Mouse (Mus musculus) T-cell, adult 2 months (primary cell): Measurements from ENCODE around the gene Ctr9.

Source experiments
- DNase-seq: peaks from one replicate; pipeline ENCODE4 v3.0.0; 2022; ENCODE audit warnings: low spot score

Gene Ctr9

DNA sequence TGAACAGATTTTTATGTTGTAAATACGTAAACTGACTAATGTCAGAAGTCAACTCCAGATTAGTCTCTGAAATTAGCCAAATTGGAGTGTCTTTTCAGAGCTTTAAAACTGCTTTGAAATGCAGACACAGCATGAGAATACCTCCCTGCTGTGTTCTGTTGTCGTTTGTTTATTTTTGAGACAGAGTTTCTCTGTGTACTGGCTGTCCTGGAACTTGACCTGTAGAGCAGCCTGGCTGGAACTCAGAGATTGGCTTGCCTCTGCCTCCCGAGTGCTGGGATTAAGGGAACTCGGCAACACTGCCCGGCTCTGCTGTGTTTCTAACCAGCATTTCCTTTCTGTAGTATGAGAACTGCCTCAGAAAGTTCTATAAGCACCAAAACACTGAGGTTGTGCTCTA, 20.2 kb downstream of the Ctr9 start:
- DNase-seq, result no peak

DNA sequence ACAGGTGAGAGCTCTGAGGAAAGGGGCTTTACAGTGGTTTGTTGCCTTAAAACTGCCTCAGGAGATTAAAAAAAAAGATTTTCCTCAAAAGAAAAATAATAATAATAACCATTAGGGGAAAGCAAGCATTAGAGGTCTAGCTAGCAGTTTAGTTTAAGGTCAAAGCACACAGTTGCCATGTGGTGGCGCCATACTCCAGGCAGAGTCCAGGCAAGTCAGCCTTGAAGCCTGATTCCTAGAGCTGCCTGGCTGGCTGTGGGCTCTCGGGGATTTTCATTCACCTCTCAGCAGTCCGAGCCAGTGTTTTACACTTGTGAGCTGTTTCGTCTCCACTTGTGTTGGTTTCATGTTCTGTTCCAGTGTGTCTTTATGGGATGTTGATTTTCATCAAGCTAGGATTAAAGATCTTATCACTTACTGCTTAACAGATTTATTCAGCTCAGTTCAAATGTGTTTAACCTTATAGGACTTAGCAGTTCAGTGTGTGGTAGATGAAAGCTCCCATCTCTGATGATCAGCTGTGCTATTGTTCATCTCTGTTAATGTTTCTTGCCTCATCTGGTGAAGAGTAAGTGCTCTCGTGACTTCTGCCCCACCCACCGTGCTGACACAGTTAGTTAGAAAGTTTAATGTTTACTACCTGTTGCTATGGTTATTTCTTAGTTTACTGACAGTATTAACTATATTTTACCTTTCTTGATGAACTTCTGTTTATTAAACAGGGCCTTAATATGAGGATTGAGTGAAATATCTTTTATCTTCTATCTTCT, 21.1 kb downstream of the Ctr9 start:
- peak; percentile 50 for DNase-seq

DNA sequence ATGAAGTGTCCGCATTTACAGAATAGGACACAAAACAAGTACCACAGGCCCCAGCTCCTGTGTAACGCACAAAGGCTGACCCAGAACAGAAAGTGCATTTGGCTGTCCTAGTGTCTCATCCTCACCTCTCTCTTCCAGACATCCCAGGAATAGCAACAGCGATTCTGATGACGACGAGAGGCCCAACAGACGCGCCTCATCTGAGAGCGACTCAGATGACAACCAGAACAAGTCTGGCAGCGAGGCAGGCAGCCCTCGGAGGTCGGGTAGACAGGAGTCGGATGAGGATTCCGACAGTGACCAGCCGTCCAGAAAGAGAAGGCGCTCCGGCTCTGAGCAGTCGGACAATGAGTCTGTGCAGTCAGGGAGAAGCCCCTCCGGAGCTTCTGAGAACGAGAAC, 26.5 kb downstream of the Ctr9 start:
- no peak for DNase-seq

DNA sequence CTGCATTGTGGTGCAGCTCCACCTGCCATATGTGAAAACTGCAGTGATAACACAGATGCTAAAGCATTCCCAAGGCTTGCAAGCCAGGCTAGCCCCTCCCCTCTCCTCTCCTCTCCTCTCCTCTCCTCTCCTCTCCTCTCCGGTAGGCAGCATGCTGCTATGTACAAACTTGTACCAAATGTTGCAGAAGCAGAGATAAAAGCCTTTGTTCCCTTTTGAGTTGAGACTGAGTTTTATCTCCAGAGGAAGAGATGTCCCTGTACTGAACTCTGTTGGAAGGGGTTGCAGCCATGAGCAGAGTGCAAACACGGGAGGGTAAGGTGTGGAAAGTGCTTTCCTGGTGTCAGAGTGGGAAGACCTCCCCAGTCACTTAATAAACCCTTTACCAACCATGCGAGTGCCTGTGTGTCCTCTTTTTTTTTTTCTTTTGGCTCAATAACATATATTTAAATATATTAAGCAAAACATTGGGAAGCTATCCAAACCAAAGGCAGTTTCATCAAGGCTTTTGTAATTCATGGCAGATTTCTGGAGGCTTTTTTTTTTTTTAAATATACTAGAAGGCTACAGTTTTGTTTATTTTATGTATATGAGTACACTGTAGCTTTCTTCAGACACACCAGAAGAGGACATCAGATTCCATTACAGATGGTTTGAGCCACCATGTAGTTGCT, 27.4 kb downstream of the Ctr9 start:
- no peak for DNase-seq

DNA sequence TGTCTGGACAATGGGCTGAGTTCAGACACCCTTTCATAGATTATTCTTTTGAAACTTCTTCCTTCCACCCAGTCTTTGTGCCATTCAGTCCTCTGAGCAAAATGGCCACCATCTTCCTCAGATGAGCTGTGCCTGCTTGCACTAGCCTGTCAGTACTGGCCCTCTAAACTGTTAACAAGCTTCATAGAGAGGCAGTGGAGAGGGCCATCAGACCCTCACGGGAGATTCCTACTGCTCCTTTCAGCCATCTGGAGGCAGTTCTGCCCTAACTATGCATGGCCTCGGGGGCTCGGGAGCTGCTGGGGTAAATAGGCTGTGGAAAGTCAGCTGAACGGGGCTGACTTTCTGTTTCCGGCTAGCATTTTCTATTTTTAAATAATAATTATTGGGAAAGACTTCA, 30.8 kb downstream of the Ctr9 start:
- DNase-seq, result no peak

DNA sequence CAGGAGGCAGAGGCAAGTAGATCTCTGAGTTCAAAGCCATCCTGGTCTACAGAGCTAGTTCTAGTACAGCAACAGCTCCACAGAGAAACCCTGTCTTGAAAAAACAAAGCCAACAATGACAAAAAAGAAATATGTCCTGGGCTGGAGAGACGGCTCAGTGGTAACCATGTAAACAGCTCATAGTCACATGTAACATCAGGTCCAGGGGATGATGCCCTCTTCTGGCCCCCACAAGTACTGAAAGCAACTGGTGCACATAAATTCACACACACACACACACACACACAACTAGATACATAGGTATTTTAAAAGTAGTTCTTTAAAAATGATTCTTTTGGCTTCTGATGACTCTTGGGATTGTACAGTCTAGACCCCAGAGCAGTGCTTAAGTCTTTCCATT, 34.2 kb downstream of the Ctr9 start:
- DNase-seq, result no peak

DNA sequence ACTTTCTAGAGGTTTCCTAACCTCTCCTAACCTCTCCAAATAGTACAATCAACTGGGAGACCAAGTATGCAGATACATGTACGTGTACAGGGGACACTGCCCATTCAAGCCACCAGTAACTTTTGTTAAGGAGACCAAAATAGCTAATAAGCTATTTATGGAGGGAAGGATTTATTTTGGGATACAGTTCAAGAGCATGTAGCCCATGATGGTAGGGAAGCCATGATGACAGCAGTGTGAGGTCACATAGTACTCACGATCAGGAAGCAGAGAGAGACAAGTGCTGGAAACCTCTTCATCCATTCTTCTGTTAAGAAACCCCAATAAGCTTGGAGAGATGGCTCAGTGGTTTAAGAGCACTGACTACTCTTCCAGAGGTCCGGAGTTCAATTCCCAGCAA, 39.4 kb downstream of the Ctr9 start:
- no peak for DNase-seq

DNA sequence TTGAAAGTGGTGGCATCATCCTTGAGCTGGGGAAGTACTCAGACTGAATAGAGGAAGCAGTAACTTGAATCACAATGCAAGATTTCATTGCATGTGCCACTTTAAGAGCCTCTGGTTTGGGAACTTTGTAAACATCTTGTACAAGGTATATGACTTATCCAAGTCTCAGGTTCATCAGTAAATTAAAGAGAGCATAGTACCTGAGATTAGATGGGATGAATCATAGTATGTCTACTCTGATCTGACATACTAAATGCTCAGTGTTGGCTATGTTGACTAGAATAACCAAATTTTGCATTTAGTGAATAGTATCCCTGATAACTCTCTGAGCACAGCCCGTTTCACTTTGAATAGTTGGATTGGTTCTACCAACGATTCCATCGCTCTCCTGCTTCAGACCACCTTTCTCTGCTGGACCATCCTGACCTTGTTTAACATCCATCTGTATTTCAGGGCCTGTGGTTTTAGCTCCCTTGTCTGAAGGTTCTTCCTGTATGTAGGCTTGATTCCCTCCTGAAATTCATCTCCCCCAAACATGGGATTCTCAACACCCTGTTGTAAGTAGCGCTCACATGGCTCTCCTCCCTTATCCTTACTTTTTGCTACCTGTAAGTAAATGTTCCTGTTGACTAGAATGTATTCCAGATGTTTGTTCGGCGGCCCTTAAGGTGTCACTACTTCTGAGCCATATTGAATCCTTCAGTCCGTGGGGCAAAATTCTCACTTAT, 40.9 kb downstream of the Ctr9 start:
- DNase-seq, result no peak

DNA sequence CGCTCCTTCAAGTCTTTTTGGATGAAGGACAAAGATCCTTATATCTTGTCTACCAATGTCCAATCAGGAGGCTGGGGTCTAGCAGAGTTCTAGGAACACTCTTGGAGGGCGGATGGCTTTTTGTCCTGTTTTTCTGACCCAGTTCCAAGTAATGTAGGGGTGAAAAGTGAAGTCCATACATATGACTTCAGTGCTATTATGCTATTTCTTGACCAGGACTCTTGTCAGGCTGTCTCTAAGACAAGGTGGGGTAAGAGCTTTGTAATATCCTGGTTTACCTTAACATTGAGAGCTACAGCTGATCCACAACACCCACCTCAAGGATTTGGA, 41.4 kb downstream of the Ctr9 start:
- no peak for DNase-seq

DNA sequence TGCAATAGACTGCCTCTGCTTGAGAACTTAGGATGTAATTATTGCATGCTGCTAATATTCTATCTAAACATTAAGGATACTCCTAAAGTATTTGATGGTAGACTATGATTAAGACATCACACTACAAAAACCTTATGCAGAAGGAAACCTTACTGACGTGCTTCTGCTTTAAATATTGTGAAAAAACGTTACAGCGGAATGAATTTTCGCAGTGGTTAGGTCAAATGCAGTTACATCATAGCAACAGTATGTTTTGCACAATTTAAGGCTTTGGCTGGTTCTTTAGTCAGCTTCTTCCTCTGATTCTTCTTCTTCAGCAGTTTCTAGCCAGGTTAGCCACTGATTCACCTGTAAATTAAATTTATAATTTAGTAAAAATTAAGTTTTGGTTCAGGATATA, 43.7 kb downstream of the Ctr9 start:
- DNase-seq, result no peak

DNA sequence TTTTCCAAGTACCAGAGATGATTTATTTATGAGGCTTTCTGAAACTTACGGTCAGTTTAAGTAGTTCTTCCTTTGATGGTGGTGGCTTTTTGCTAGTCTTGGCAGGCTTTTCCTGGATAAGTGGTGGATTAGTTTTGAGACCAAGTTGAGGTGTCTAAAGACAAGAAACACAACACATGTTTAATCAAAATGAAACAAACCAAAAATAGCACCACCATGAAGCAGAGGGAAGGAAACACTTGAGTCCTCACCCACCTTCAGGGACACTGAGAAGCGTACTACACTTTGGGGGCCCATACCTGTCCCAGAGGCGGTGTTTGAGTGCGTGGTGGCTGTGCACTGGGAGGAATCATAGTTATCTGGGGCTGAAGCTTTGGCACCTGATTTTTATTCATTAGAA, 46.5 kb downstream of the Ctr9 start:
- DNase-seq, result no peak

DNA sequence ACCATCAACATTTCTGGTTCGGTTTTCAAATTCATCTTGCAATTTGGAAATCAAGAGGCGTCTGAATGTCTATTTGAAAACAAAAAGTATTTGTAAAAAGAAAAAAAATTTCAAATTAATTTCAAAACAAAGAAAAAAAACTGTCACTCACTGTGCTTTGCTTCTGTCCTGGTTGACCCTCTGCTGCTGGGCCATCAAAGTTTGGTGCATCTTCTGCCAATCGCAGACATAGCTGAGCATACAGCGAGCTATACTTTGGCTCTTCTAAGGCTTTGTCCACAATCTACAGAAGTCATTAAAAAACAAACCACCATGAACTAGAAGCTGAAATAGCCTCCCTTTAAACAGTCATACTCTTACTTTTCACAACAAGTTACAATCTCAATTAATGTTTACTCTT, 49.5 kb downstream of the Ctr9 start:
- DNase-seq, result no peak

DNA sequence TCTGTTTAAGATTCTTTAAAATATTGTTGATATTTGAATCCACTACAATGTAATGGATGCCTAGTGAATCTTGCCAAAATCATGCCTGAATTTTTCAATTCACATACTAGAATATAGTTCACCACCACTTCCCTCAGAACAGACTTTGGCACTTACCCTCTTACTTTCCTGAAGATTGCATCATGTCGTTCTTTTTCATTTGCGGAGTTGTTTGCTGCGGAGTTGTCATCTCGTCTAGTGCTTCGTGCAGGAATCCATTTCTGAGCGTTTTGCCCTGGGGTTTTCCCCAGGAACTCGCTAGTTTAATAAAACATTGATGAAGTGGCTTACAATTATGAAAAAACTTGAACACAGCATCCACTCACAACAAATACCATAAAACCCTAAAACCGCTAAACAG, 51.3 kb downstream of the Ctr9 start:
- no peak for DNase-seq

DNA sequence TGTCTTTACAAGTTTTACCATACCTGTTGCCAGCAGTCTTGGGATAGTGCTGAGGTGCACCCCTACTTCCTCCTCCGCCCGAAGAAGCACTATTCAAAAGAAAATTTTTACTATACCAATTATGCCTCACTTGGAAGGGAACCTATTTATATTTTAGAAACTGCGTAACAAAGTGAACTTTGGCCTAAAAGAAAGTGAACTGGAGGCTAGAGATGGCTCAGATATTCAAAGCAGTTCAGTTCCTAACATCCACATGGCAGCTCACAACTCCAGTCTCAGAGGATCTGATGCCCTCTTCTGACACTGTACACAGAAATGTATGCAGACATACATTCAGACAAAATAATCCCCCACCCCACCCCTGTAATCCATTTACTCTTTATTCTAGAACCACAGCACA, 52.1 kb downstream of the Ctr9 start:
- no peak for DNase-seq

DNA sequence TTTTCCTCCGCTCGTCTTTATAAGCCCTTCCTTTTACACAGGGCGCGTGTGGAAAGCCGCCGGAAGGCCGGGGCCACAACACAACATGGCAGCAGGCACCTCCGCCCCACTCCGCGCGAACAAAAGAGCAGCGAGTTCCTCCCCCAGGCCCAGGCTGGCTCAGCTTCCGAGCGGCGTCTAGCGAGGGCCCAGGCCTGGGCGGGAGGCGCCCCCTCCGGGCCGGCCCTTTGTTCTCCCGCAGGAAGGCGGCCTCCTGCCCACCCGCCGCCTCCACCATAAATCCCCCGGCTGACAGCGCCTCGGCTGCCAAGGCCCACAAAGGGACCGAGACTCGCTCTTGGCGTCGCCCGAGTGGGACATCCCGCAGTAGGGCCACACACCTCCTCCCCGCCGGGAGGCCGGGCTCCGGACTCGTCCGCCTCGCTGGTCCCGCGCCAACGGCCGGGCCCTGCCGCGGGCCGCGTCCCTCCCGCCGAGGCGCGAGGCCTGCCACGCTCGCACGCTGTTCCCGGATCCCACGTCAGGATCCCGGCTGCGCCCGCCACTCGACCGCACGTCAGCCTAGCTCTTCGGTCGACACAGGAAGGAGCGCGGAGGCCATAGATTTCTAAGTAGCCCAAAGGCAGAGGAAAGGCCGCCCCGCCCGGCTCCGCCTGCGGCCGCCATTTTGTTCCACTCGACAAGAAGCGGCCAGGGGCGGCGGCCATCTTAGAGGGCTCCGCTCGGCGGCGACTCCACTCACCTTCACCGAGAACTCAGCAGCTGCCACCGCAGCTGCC, 53.5 kb downstream of the Ctr9 start:
- peak; percentile 88 for DNase-seq

DNA sequence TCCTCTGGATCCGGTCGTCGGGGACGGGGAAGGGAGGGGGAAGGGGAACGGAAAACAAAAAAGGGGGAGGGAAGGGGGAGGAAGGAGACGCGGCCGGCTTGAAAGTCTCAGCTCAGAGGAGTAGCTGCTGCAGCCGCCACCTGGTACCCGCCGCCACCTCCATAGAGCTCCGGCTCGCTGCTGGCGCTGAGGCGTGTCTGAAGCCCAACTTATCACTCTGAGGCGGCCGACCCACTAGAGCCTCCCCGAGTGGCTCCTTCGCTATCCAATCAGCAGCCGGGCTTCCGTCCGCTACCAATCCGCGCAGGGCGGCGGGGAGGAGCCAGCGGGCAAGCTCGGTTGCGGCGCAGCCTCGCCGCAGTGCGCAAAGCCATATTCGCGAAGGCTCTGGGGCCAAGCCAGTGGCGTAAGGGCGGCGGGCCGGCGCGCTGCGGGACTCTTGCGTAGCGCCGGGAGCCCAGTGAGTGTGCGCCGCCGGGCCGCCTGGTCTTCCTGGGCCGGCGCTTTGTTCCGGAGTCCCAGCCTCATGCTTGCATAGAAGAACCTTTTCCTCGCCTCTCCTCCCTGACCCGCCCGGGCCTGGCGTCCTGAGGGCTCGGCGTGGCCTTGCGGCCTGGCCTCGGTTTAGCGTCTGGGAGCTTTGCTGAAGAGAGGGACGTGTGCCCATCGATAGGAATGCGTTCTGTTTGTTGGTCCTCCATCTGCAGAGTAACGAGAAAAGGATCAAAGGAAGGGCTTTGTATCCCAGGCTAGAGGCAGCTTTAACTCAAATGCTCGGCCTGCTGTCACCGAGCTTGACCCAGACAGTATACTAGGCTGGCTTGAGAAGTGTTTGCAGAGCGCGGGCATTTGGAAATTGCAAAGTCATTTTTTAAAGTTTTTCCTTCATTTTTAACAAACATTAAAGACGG, 54.3 kb downstream of the Ctr9 start, which contains the start of gene Eif4g2:
Gene Eif4g2, minus strand, starts transcription at position 209 of the 911 bp plus-strand sequence.
- DNase-seq, result peak; percentile 99

DNA sequence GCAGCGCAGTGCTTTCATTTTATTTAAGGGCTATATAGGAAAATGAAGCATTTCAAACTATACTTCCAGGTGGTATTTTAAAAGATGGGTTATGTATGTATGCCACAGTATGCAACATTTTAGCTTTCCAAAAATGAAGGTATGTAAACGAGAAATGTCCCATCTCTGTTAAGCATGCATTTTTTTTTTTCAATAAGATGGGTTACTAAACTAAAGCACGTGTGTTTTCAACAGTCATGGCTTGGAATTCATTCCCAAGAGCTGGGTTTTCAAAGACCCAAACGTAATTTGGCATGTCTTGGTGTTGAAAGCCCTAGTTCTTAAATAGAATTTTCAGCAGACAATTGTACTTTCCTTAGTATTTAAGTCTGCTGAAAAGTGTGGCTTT, 55.0 kb downstream of the Ctr9 start:
- no peak for DNase-seq

DNA sequence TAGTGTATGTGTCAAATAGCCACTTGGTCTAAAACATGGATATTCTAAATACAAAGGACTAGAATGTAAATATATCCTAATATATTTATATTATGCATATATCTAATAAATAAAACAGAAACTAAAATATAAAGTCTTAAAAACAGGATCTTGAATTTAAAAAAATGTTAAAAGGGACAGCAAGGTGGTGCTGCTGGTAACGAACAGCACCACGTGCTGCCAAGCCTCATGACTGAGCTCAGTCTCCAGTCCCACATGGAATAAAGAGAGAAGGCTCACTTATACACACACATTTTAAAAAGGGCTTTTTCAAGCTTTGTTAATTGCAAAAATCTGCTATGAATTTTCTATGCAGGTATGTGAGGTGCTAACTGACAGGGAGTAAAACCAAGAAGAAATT, 55.7 kb downstream of the Ctr9 start:
- no peak for DNase-seq

DNA sequence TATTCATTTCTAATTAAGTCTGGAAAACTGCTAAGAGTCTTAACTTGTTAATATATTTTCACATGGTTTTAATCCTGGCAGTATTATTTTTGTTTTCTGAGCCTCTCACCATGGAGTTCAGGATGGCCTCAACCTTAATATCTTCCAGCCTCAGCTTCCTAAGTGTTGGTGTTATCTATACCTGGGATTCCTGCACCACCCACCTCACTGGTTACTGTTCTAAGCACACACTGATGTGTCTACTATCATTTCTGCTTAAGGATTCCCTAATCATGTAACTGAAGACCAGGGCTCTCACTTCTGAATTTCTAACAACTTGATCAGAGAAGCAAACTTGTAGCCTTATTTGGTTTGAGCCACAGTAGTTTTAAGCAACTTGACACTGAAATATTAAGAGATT, 56.4 kb downstream of the Ctr9 start:
- no peak for DNase-seq

DNA sequence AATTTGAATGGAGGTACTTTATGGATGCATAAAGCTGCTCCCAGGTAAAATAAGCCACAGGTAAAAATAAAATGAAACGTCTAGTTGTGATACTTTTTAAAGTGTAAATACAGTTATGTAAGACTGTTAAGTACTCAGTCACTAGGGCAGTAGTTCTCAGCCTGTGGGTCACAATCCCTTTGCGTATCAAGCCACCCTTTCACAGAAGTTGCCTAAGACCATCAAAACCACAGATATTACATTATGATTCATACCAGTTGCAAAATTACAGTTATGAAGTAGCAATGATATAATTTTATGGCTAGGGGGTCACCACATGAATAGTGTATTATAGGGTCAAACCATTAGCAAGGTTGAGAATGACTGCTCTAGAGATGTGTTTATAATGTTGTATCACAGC, 66.4 kb downstream of the Ctr9 start:
- DNase-seq, result no peak

DNA sequence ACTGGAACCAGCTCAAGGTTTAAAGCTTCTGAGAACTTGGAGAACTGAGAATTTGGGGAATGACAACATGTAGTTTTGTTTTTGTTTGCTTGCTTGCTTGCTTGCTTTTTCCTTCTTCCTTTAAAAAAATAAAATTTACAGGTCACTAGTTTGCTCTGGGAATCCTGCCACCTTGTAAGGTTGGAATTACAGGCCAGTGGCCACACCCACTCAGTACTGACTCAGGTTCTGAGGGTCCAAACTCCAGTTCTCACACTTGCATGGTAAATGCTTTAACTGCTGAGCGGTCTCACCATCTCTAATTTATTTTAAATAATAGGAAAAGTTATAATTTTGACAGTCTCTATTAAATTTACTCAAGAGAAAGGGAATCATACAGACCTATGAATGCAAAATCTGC, 69.4 kb downstream of the Ctr9 start:
- no peak for DNase-seq
